Mouse (Mus musculus) hindbrain, embryonic 12.5 days (tissue): ENCODE data around the gene Dhrs7c. TPM values are rescaled to one million over a fixed set of nuclear protein-coding genes. Genes with fewer than 3 reads are reported as not detected.
A peak's percentile ranks its signal among the peaks of the same experiment; 100 is the strongest.

Experiments used
- ATAC-seq: fragments of 200-750 bp; cut with Nextera tagmentation; 2 replicates; pipeline ENCODE4 v1.8.0; 2017; ENCODE audit warnings: moderate TSS enrichment; ENCODE audit not compliant: low FRiP score
- H3K27ac ChIP-seq: fragments of 300-500 bp; sonication (generic); 2 replicates; pipeline ENCODE4 v1.5.1; 2016; ENCODE audit warnings: mild to moderate bottlenecking
- H3K27me3 ChIP-seq: fragments of 300-500 bp; sonication (generic); 2 replicates; pipeline ENCODE4 v1.6.1; 2016; ENCODE audit warnings: mild to moderate bottlenecking
- H3K36me3 ChIP-seq: fragments of 300-500 bp; sonication (generic); 2 replicates; pipeline ENCODE4 v1.6.1; 2016; ENCODE audit warnings: mild to moderate bottlenecking
- H3K4me1 ChIP-seq: fragments of 300-500 bp; sonication (generic); 2 replicates; pipeline ENCODE4 v1.6.1; 2016
- H3K4me2 ChIP-seq: fragments of 300-500 bp; sonication (generic); replicated peaks from 2 replicates; pipeline ENCODE4 v1.6.1; 2016; ENCODE audit warnings: mild to moderate bottlenecking
- H3K4me3 ChIP-seq: fragments of 300-500 bp; sonication (generic); 2 replicates; pipeline ENCODE4 v1.5.1; 2016; ENCODE audit warnings: mild to moderate bottlenecking
- H3K9ac ChIP-seq: fragments of 300-500 bp; sonication (generic); 2 replicates; pipeline ENCODE4 v1.6.1; 2016; ENCODE audit warnings: mild to moderate bottlenecking, moderate library complexity
- H3K9me3 ChIP-seq: fragments of 300-500 bp; sonication (generic); replicated peaks from 2 replicates; pipeline ENCODE4 v1.6.1; 2016; ENCODE audit warnings: mild to moderate bottlenecking
- WGBS: fragments of 180-500 bp; shearing (Covaris S2); methylation state at CpG from one replicate; pipeline ENCODE4 v1.1.7; 2016; 5-methylcytosine and 5-hydroxymethylcytosine counted together
- polyA plus RNA-seq: library from polyadenylated mRNA; unstranded; fragments of >200 nt; fragmentation: Nextera tagmentation; extraction: Ambion mirVana; gene quantifications from 2 replicates; pipeline ENCODE4 v1.2.1, GENCODE M21; 2016

The Dhrs7c gene
- polyA plus RNA-seq, 1 experiment from 2014 or later, result 0.34 TPM

GRCm38 (mm10) chr11:67808051-67808450 lies 10.1 kb downstream of the Dhrs7c start:
- 82% methylated on average over 5 of the region's 5 CpGs for WGBS
- H3K9ac ChIP-seq, result no peak overlapping the region
- H3K9me3 ChIP-seq, result no peaks in the 10 kb centered on the region
- no peaks in the 10 kb centered on the region for H3K36me3 ChIP-seq
- H3K4me1 ChIP-seq, result no peaks in the 10 kb centered on the region
- no peak overlapping the region for H3K4me3 ChIP-seq
- no peak overlapping the region for H3K4me2 ChIP-seq
- no peak overlapping the region for H3K27ac ChIP-seq
- ATAC-seq, result no peak
- no peaks in the 10 kb centered on the region for H3K27me3 ChIP-seq

- no peak for ATAC-seq
- Histone ChIP-seq H3K4me1 (no peaks in the 10 kb centered on the region), H3K9ac (no peak overlapping the region), H3K4me2 (no peak overlapping the region), H3K36me3 (no peaks in the 10 kb centered on the region), H3K27me3 (no peaks in the 10 kb centered on the region), H3K9me3 (no peaks in the 10 kb centered on the region), H3K4me3 (no peak overlapping the region), H3K27ac (no peak overlapping the region)
- WGBS, result 80% methylated on average over 6 of the region's 6 CpGs
Observed at GRCm38 (mm10) chr11:67811535-67811934, 13.5 kb downstream of the Dhrs7c start.

- ATAC-seq, result no peak
- WGBS, result 21% methylated on average over 5 of the region's 5 CpGs
- Histone ChIP-seq H3K4me2 (peak overlapping the region; percentile 33), H3K27ac (no peak overlapping the region), H3K27me3 (no peaks in the 10 kb centered on the region), H3K4me3 (no peak overlapping the region), H3K9ac (no peak overlapping the region), H3K9me3 (no peaks in the 10 kb centered on the region), H3K4me1 (peaks cover 5% of the 10 kb centered on the region), H3K36me3 (no peaks in the 10 kb centered on the region)
Observed at GRCm38 (mm10) chr11:67819604-67820003, 21.6 kb downstream of the Dhrs7c start.

- no peak overlapping the region for H3K9ac ChIP-seq
- 18% methylated on average over 4 of the region's 4 CpGs for WGBS
Observed at GRCm38 (mm10) chr11:67820221-67820620, 22.2 kb downstream of the Dhrs7c start.

GRCm38 (mm10) chr11:67821560-67821959 lies 23.6 kb downstream of the Dhrs7c start:
- H3K4me2 ChIP-seq, result no peak overlapping the region
- no peak overlapping the region for H3K27ac ChIP-seq
- WGBS, result 92% methylated on average over 6 of the region's 6 CpGs
- no peaks in the 10 kb centered on the region for H3K36me3 ChIP-seq
- no peak overlapping the region for H3K4me3 ChIP-seq
- H3K9ac ChIP-seq, result no peak overlapping the region
- no peaks in the 10 kb centered on the region for H3K9me3 ChIP-seq
- no peaks in the 10 kb centered on the region for H3K27me3 ChIP-seq
- peaks cover 5% of the 10 kb centered on the region for H3K4me1 ChIP-seq
- no peak for ATAC-seq

More at GRCm38 (mm10) chr11:67820221-67820620, 22.2 kb downstream of the Dhrs7c start:
- Histone ChIP-seq H3K9me3 (no peaks in the 10 kb centered on the region), H3K4me2 (0 out of 2 replicates have a peak overlapping the region, but pooled peaks have one; percentile 33), H3K27ac (no peak overlapping the region), H3K4me3 (no peak overlapping the region), H3K27me3 (no peaks in the 10 kb centered on the region), H3K36me3 (no peaks in the 10 kb centered on the region), H3K4me1 (peaks cover 5% of the 10 kb centered on the region)
- no peak for ATAC-seq

GRCm38 (mm10) chr11:67828360-67829059 lies 30.5 kb downstream of the Dhrs7c start:
- H3K27ac ChIP-seq, result no peak overlapping the region
- no peaks in the 10 kb centered on the region for H3K9me3 ChIP-seq
- no peak overlapping the region for H3K4me3 ChIP-seq
- H3K36me3 ChIP-seq, result no peaks in the 10 kb centered on the region
- no peaks in the 10 kb centered on the region for H3K27me3 ChIP-seq
- no peaks in the 10 kb centered on the region for H3K4me1 ChIP-seq
- no peak overlapping the region for H3K4me2 ChIP-seq
- no peak overlapping the region for H3K9ac ChIP-seq
- WGBS, result 57% methylated on average over 12 of the region's 12 CpGs
- ATAC-seq, result no peak

- H3K9me3 ChIP-seq, result no peaks in the 10 kb centered on the region
- no peak for ATAC-seq
- H3K4me2 ChIP-seq, result no peak overlapping the region
- H3K27ac ChIP-seq, result no peak overlapping the region
- no peak overlapping the region for H3K9ac ChIP-seq
- H3K4me1 ChIP-seq, result no peaks in the 10 kb centered on the region
- H3K27me3 ChIP-seq, result no peaks in the 10 kb centered on the region
- no peak overlapping the region for H3K4me3 ChIP-seq
- 76% methylated on average over 6 of the region's 6 CpGs for WGBS
- H3K36me3 ChIP-seq, result no peaks in the 10 kb centered on the region
Observed at GRCm38 (mm10) chr11:67829530-67829929, 31.5 kb downstream of the Dhrs7c start.

- no peak overlapping the region for H3K9ac ChIP-seq
- H3K4me2 ChIP-seq, result no peak overlapping the region
- WGBS, result 83% methylated on average over 5 of the region's 5 CpGs
- H3K4me3 ChIP-seq, result no peak overlapping the region
- no peaks in the 10 kb centered on the region for H3K27me3 ChIP-seq
- H3K4me1 ChIP-seq, result no peaks in the 10 kb centered on the region
- ATAC-seq, result no peak
- H3K36me3 ChIP-seq, result no peaks in the 10 kb centered on the region
- no peak overlapping the region for H3K27ac ChIP-seq
- no peaks in the 10 kb centered on the region for H3K9me3 ChIP-seq
Observed at GRCm38 (mm10) chr11:67831820-67832219, 33.8 kb downstream of the Dhrs7c start.

- no peak for ATAC-seq
- Histone ChIP-seq H3K27me3 (no peaks in the 10 kb centered on the region), H3K36me3 (no peaks in the 10 kb centered on the region), H3K4me1 (no peaks in the 10 kb centered on the region), H3K4me3 (no peak overlapping the region), H3K4me2 (no peak overlapping the region), H3K9ac (no peak overlapping the region), H3K27ac (no peak overlapping the region), H3K9me3 (no peaks in the 10 kb centered on the region)
- WGBS, result 95% methylated on average over 10 of the region's 10 CpGs
Observed at GRCm38 (mm10) chr11:67835408-67836078, 37.6 kb downstream of the Dhrs7c start.

- no peaks in the 10 kb centered on the region for H3K4me1 ChIP-seq
- no peak overlapping the region for H3K9ac ChIP-seq
- H3K4me2 ChIP-seq, result no peak overlapping the region
- H3K9me3 ChIP-seq, result no peaks in the 10 kb centered on the region
- ATAC-seq, result no peak
- H3K4me3 ChIP-seq, result no peak overlapping the region
- H3K36me3 ChIP-seq, result no peaks in the 10 kb centered on the region
- no peaks in the 10 kb centered on the region for H3K27me3 ChIP-seq
- H3K27ac ChIP-seq, result no peak overlapping the region
- WGBS, result 89% methylated on average over 1 of the region's 1 CpGs
Observed at GRCm38 (mm10) chr11:67839810-67840209, 41.8 kb downstream of the Dhrs7c start.

GRCm38 (mm10) chr11:67845193-67845592 lies 47.2 kb downstream of the Dhrs7c start:
- no peak overlapping the region for H3K27ac ChIP-seq
- H3K4me1 ChIP-seq, result no peaks in the 10 kb centered on the region
- H3K9ac ChIP-seq, result no peak overlapping the region
- H3K4me2 ChIP-seq, result no peak overlapping the region
- no peaks in the 10 kb centered on the region for H3K27me3 ChIP-seq
- H3K4me3 ChIP-seq, result no peak overlapping the region
- no peaks in the 10 kb centered on the region for H3K36me3 ChIP-seq
- ATAC-seq, result no peak
- 80% methylated on average over 4 of the region's 4 CpGs for WGBS
- no peaks in the 10 kb centered on the region for H3K9me3 ChIP-seq

GRCm38 (mm10) chr11:67851770-67852169 lies 53.8 kb downstream of the Dhrs7c start:
- no peak overlapping the region for H3K27ac ChIP-seq
- H3K9ac ChIP-seq, result no peak overlapping the region
- H3K36me3 ChIP-seq, result no peaks in the 10 kb centered on the region
- no peaks in the 10 kb centered on the region for H3K4me1 ChIP-seq
- no peak for ATAC-seq
- no peaks in the 10 kb centered on the region for H3K9me3 ChIP-seq
- 60% methylated on average over 5 of the region's 5 CpGs for WGBS
- H3K4me2 ChIP-seq, result no peak overlapping the region
- no peaks in the 10 kb centered on the region for H3K27me3 ChIP-seq
- no peak overlapping the region for H3K4me3 ChIP-seq

- Histone ChIP-seq H3K27me3 (no peaks in the 10 kb centered on the region), H3K9me3 (no peaks in the 10 kb centered on the region), H3K4me2 (no peak overlapping the region), H3K36me3 (no peaks in the 10 kb centered on the region), H3K4me3 (no peak overlapping the region), H3K4me1 (no peaks in the 10 kb centered on the region), H3K9ac (no peak overlapping the region), H3K27ac (no peak overlapping the region)
- no peak for ATAC-seq
- 50% methylated on average over 6 of the region's 6 CpGs for WGBS
Observed at GRCm38 (mm10) chr11:67853996-67854395, 56.0 kb downstream of the Dhrs7c start.
